Mouse (Mus musculus) embryonic facial prominence, embryonic 11.5 days (tissue): ENCODE results near the gene 2300009A05Rik. TPM values are rescaled to one million over a fixed set of nuclear protein-coding genes. Genes with fewer than 3 reads are reported as not detected.

Experiments
- ATAC-seq: fragments of 200-750 bp; cut with Nextera tagmentation; replicated peaks from 2 replicates; pipeline ENCODE4 v1.8.0; 2017; ENCODE audit warnings: low read depth; ENCODE audit not compliant: insufficient number of reproducible peaks, low FRiP score, low TSS enrichment
- DNase-seq: peaks from one replicate; pipeline ENCODE4 v3.0.0-alpha.2; 2015; ENCODE audit warnings: low spot score
- H3K27ac ChIP-seq: fragments of 300-500 bp; sonication (generic); replicated peaks from 2 replicates; pipeline ENCODE4 v1.5.1; 2014; ENCODE audit warnings: mild to moderate bottlenecking, low read depth, low read length, control low read depth
- H3K27me3 ChIP-seq: fragments of 300-500 bp; sonication (generic); 2 replicates; pipeline ENCODE4 v1.6.1; 2014; ENCODE audit warnings: mild to moderate bottlenecking, low read length, moderate library complexity, mixed read lengths; ENCODE audit not compliant: control insufficient read depth, insufficient read depth
- H3K36me3 ChIP-seq: fragments of 300-500 bp; sonication (generic); replicated peaks from 2 replicates; pipeline ENCODE4 v1.6.1; 2014; ENCODE audit warnings: low read depth, mild to moderate bottlenecking, low read length, moderate library complexity, mixed read lengths; ENCODE audit not compliant: control insufficient read depth, insufficient read depth
- H3K4me1 ChIP-seq: fragments of 300-500 bp; sonication (generic); 2 replicates; pipeline ENCODE4 v1.6.1; 2014; ENCODE audit warnings: low read length, mixed read lengths; ENCODE audit not compliant: control insufficient read depth, insufficient read depth
- H3K4me2 ChIP-seq: fragments of 300-500 bp; sonication (generic); 2 replicates; pipeline ENCODE4 v1.6.1; 2014; ENCODE audit warnings: low read depth, mild to moderate bottlenecking, control low read depth, low read length, moderate library complexity
- H3K4me3 ChIP-seq: fragments of 300-500 bp; sonication (generic); 2 replicates; pipeline ENCODE4 v1.5.1; 2014; ENCODE audit warnings: low read depth, low read length, control low read depth
- H3K9ac ChIP-seq: fragments of 300-500 bp; sonication (generic); replicated peaks from 2 replicates; pipeline ENCODE4 v1.6.1; 2014; ENCODE audit warnings: mild to moderate bottlenecking, control low read depth, low read length
- H3K9me3 ChIP-seq: fragments of 300-500 bp; sonication (generic); replicated peaks from 2 replicates; pipeline ENCODE4 v1.6.1; 2016; ENCODE audit warnings: mild to moderate bottlenecking, low read length, inconsistent platforms, mixed read lengths; ENCODE audit not compliant: control insufficient read depth
- WGBS: fragments of 180-500 bp; shearing (Covaris S2); extraction: QIAGEN DNeasy Blood & Tissue Kit; methylation state at CpG from one replicate; pipeline ENCODE4 v1.1.7; 2014; 5-methylcytosine and 5-hydroxymethylcytosine counted together
- polyA plus RNA-seq: library from polyadenylated mRNA; unstranded; fragments of >200 nt; fragmentation: Nextera tagmentation; extraction: Ambion mirVana; gene quantifications from 2 replicates; pipeline ENCODE4 v1.2.1, GENCODE M21; 2014

Gene 2300009A05Rik
- polyA plus RNA-seq, 1 experiment from 2014 or later: 37.3 TPM

DNA sequence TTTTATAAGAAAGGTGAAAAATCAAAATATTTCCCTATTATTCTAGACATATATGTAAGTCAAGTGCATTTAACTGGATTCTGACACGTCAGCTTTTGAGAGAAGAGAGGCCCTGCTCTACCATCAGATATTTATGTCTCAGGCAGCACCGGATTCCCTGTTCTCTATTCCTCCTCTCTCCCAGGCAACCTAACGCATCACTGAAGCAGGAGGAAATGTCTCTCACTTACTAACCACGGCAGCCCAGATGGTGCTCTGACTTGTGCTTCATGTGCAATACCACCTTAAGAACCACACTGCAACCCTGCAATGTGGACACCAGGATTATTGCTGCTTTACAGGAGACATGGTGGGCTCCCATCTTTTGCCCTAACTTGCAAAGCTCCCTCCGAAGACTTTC is 40.0 kb downstream of the 2300009A05Rik start:
- Histone ChIP-seq H3K9me3 (no peaks in the 10 kb centered on the region), H3K4me1 (no peaks in the 10 kb centered on the region), H3K27me3 (no peaks in the 10 kb centered on the region), H3K4me3 (no peak overlapping the region), H3K36me3 (no peaks in the 10 kb centered on the region), H3K9ac (no peak overlapping the region), H3K27ac (no peak overlapping the region), H3K4me2 (no peak overlapping the region)
- no peak for ATAC-seq
- no peak for DNase-seq
- 88% methylated on average over 5 of the region's 5 CpGs for WGBS

GRCm38 (mm10) chr9:63356721-63357120 is 42.3 kb downstream of the 2300009A05Rik start:
- Histone ChIP-seq H3K4me2 (no peak overlapping the region), H3K27me3 (no peaks in the 10 kb centered on the region), H3K4me3 (no peak overlapping the region), H3K4me1 (no peaks in the 10 kb centered on the region), H3K36me3 (no peaks in the 10 kb centered on the region), H3K9me3 (no peaks in the 10 kb centered on the region), H3K9ac (no peak overlapping the region), H3K27ac (no peak overlapping the region)
- WGBS: 89% methylated on average over 4 of the region's 4 CpGs
- no peak for DNase-seq
- ATAC-seq: no peak

- H3K27ac ChIP-seq: no peak overlapping the region
- DNase-seq: no peak
- no peaks in the 10 kb centered on the region for H3K36me3 ChIP-seq
- no peak overlapping the region for H3K4me3 ChIP-seq
- H3K9ac ChIP-seq: no peak overlapping the region
- no peaks in the 10 kb centered on the region for H3K27me3 ChIP-seq
- H3K9me3 ChIP-seq: no peaks in the 10 kb centered on the region
- H3K4me1 ChIP-seq: no peaks in the 10 kb centered on the region
- no peak for ATAC-seq
- WGBS: 92% methylated on average over 9 of the region's 9 CpGs
- no peak overlapping the region for H3K4me2 ChIP-seq
Observed at GRCm38 (mm10) chr9:63356278-63356677, 42.8 kb downstream of the 2300009A05Rik start.

- Histone ChIP-seq H3K36me3 (no peaks in the 10 kb centered on the region), H3K9ac (no peak overlapping the region), H3K4me1 (no peaks in the 10 kb centered on the region), H3K4me2 (no peak overlapping the region), H3K27ac (no peak overlapping the region), H3K4me3 (no peak overlapping the region), H3K27me3 (no peaks in the 10 kb centered on the region), H3K9me3 (no peaks in the 10 kb centered on the region)
- no peak for DNase-seq
- ATAC-seq: no peak
- 87% methylated on average over 4 of the region's 4 CpGs for WGBS
Observed at GRCm38 (mm10) chr9:63354168-63354567, 44.9 kb downstream of the 2300009A05Rik start.

DNA sequence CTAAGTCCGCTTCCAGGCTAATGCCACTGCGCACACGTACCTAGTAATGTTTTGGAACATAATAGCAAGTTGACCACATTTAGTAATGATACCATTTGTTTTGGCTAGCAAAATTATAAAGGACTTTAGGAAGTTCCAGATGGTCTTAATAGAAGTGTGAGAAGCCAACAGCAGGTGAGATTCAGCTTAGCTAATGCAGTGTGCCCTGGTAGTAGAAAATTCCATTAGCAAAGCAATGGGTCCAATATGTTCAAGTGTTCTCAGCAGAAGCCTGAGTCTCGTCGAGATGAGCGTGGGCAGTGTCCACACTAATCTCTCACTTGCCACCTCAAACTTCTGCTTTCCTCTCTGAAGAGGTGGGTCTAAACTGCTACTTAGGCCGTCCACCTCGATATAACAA is 49.0 kb downstream of the 2300009A05Rik start:
- 91% methylated on average over 8 of the region's 8 CpGs for WGBS
- ATAC-seq (no peak), DNase-seq (no peak)

DNA sequence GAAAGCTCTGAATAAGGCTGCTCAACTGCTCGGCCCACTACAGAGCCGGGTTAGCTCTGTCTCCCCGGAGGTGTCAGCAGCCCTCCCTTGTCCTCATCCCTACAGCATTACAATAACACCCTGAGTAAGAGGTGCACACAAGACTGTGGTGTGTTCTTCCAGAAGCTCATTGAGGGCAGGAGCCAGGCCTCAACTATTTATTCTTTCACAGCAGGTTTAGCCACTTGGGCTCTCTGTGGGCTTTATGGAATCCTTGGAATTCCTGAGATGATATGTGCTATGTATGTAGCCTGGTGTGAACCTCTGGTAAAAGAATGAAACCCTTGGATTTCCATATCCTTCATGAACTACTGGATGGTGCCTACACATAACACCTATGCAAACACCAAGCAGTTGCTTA is 49.8 kb downstream of the 2300009A05Rik start:
- ATAC-seq: no peak

More for the DNA sequence above, 49.0 kb downstream of the 2300009A05Rik start:
- Histone ChIP-seq H3K27ac (no peak overlapping the region), H3K9ac (no peak overlapping the region), H3K27me3 (no peaks in the 10 kb centered on the region), H3K4me2 (no peak overlapping the region), H3K4me1 (no peaks in the 10 kb centered on the region), H3K9me3 (no peaks in the 10 kb centered on the region), H3K4me3 (no peak overlapping the region), H3K36me3 (no peaks in the 10 kb centered on the region)

GRCm38 (mm10) chr9:63348146-63348545 is 50.9 kb downstream of the 2300009A05Rik start:
- DNase-seq (no peak), ATAC-seq (no peak)
- H3K36me3 ChIP-seq: no peaks in the 10 kb centered on the region
- WGBS: 86% methylated on average over 1 of the region's 1 CpGs
- H3K9me3 ChIP-seq: no peaks in the 10 kb centered on the region
- no peak overlapping the region for H3K27ac ChIP-seq
- no peaks in the 10 kb centered on the region for H3K27me3 ChIP-seq
- no peaks in the 10 kb centered on the region for H3K4me1 ChIP-seq
- H3K9ac ChIP-seq: no peak overlapping the region
- H3K4me2 ChIP-seq: no peak overlapping the region
- no peak overlapping the region for H3K4me3 ChIP-seq

More for the DNA sequence above, 49.8 kb downstream of the 2300009A05Rik start:
- Histone ChIP-seq H3K4me1 (no peaks in the 10 kb centered on the region), H3K9me3 (no peaks in the 10 kb centered on the region), H3K27me3 (no peaks in the 10 kb centered on the region), H3K4me3 (no peak overlapping the region), H3K9ac (no peak overlapping the region), H3K4me2 (no peak overlapping the region), H3K36me3 (no peaks in the 10 kb centered on the region), H3K27ac (no peak overlapping the region)
- 91% methylated on average over 3 of the region's 3 CpGs for WGBS
- DNase-seq: no peak

GRCm38 (mm10) chr9:63346029-63346428 is 53.0 kb downstream of the 2300009A05Rik start:
- Histone ChIP-seq H3K4me3 (no peak overlapping the region), H3K4me2 (no peak overlapping the region), H3K4me1 (no peaks in the 10 kb centered on the region), H3K36me3 (no peaks in the 10 kb centered on the region), H3K9ac (no peak overlapping the region), H3K9me3 (no peaks in the 10 kb centered on the region), H3K27me3 (no peaks in the 10 kb centered on the region), H3K27ac (no peak overlapping the region)
- WGBS: 88% methylated on average over 6 of the region's 6 CpGs
- ATAC-seq (no peak), DNase-seq (no peak)
